Mouse (Mus musculus) mature B cell (primary cell): Measurements from ENCODE around the gene Kcnk5.

Source experiments
- in situ Hi-C: fragments of 300-500 bp; cut with MboI; formaldehyde crosslinking; loops from 2 replicates; pipeline ENCODE4 v1.14.3; 2019

Kcnk5 gene

GRCm38 (mm10) chr14:20168054-20168453, 13.6 kb downstream of the Kcnk5 start:
- in situ Hi-C loops, result no loop called here

- in situ Hi-C loops, result no loop called here
Observed at GRCm38 (mm10) chr14:20165413-20165812, 16.2 kb downstream of the Kcnk5 start.

DNA sequence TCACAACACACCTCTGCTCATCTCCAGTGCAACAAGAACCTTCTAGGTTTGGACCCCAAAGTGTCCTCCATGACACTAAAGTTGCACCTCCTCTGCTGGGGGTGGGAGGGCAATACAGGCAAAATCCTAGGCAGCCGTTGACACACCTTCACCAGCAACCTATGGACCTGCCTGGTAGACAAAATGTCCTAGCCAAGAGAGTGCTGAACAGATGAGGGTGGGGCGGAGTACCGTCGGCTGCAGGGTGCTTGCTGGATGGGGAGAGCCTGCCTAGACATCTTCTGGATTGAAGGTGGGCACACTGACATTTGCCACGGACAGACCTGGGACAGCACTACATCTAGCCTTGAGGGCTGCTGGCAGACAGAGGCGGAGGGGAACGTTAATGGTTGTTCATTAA, 17.2 kb downstream of the Kcnk5 start:
- in situ Hi-C loops, result no loop called here

DNA sequence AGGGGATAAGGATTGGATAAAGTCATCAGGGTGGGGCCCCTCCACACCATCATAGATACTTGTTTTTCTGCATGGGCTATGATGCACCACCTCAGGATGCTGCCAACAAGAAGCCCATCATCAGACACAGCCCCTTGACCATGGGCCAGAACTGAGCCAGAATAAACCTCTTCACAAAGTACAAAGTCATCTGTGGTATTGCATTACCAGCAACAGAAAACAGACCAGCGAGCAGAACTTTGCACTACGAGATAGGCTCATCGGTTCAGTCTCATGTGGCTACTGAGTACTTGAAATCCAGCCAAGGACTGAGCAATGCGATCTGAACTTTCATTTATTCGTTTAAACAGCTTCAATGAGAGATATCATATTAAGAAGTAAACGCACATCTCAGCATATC, 18.9 kb downstream of the Kcnk5 start:
- in situ Hi-C loops, result no loop called here

DNA sequence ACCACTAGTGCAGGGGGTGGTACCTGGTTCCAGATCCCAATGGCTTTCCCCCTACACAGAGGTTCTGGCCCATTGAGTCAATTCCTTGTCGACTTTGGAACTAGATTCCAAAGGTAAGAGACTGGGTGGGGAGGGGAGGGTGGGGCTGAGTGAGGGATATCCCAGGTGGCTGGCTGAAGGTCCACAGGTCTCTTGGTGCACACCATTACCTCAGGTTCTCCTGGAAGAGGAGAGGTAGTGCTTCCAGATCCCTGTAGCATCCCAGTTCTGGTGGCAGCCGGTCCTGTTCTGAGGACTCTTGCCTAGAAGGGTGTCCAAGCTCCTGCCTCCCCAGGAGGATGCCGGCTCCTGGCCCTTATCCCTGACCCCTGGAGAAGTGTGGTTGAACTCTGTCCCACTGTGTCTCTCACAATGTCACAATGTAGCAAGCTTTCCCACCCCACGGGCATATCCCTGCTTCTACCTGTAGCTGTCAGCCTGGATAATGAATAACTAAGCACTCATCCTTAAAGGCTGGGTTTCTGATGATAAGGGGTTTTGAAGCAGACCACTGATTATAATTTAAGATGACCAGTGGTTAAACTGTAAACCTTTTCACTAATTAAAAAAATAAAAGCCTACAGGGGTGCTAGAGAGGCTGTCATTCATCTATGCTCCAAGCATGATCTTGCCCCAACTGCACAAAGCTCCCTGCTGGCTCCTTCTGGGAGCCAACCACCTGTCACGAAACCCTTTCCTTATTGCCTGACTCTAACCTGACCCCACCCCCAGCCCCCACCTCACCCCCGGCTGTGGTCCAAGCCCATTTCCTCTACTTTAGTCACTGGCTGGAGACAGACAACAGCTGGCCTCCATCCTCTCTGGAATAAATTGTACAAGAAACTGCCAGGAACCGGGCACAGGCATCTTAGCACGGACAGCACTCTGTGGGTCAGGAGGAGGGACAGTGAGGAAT, 22.6 kb downstream of the Kcnk5 start:
- in situ Hi-C loops, result no loop called here

DNA sequence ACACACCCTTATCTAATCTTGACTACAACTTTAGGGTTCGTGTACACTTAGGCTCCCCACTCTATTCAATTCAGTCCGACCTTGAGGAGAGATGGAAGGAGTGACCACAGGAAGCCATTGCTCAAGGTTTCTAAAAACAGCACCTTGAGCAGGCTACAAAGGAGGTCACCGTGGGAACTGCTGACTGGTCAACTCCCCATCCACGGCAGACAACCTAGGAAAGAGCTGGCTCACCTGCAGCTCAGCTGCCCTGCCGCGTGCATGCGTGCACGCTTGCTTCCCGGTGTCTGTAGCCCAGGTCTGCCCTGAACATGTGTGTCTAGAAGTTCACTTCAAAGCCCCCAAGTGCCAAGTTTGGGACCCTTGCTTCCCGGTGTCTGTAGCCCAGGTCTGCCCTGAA, 24.0 kb downstream of the Kcnk5 start:
- in situ Hi-C loops, result no loop called here

GRCm38 (mm10) chr14:20155718-20156117, 25.9 kb downstream of the Kcnk5 start:
- in situ Hi-C loops, result no loop called here

DNA sequence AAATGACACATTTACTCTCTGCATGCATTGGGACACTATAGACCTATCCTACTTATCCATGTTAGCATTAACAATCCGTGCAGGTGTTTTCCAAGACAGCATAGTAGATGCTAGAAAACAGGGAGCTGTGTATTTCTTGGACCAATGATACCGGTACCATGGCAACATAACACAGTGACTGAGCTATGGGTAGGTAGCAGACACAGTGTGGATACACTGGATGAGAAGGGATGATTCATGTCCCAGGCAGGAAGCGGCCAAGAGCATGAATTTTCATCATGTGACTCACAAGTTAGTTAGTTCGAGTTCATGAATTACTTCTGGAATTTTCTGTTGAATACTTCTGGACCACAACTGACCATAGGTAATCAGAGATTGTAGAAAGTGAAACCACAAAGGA, 26.7 kb downstream of the Kcnk5 start:
- in situ Hi-C loops, result no loop called here

GRCm38 (mm10) chr14:20154245-20154644, 27.4 kb downstream of the Kcnk5 start:
- in situ Hi-C loops, result no loop called here

- in situ Hi-C loops, result no loop called here
Observed at GRCm38 (mm10) chr14:20149127-20150080, 32.2 kb downstream of the Kcnk5 start.

- in situ Hi-C loops, result no loop called here
Observed at GRCm38 (mm10) chr14:20148514-20148913, 33.1 kb downstream of the Kcnk5 start.

GRCm38 (mm10) chr14:20147854-20148253, 33.8 kb downstream of the Kcnk5 start:
- in situ Hi-C loops, result no loop called here

DNA sequence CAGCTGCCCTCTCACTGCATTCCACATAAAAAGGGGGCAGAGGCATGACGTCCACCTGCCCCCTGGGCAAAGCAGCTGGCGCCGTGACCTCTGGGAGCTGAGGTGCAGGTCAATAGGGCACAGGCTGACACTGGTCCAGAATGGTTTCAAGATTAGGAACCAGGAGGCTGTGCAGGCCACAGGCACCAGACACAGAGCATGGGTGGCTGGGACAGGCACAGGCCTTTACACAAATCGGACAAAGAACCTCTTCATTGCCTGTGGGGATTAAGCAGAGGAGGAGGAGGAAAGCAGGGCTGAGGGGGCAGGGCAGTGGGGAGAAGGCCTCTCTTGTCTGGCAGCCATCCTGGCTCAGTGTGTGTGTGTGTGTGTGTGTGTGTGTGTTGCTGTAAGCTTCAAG, 37.5 kb downstream of the Kcnk5 start:
- in situ Hi-C loops, result no loop called here

DNA sequence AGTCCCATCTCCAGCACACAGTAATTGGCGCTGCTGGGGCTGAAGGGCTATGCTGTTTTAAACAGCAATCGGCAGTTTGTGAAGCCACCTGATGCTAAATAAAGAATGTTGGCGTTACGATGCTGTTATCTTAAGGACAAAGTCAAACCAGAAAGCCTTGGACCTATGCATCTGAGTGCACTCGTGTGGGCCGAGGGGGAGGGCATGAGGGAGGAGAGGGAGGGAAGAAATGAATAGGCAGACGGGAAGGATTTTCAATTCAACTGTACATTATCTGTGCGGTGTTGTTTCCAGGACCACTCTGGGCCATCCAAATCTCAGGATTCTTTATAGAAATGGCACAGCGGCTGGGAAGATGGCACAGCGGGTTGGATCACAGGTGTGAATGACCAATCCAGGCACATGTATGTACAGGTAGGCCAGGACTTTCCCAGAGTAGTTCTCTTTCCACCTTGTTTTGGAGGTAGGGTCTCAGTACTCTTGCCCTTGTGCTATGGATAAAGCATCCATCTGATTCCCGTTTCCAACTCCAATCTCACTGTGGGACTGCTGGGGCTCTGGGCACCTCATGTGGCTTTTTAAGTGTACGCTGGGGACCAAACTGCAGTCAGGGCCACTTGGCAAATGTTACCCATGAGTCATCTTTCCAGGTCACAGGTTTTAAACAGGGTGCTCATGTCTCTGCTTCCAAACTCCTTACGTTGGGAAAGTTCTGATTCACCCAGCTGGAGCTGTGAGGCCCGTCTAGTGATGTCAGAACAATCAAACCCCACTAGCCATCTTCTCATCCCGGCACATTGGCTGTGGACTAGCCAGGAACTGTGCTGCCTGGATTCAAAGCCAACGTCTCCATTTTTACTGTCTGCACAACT, 42.9 kb downstream of the Kcnk5 start, which contains the start of gene Saysd1:
Gene Saysd1 (minus strand): TSS at position 51 of the 872 bp plus-strand sequence.
- in situ Hi-C loops, result no loop called here

DNA sequence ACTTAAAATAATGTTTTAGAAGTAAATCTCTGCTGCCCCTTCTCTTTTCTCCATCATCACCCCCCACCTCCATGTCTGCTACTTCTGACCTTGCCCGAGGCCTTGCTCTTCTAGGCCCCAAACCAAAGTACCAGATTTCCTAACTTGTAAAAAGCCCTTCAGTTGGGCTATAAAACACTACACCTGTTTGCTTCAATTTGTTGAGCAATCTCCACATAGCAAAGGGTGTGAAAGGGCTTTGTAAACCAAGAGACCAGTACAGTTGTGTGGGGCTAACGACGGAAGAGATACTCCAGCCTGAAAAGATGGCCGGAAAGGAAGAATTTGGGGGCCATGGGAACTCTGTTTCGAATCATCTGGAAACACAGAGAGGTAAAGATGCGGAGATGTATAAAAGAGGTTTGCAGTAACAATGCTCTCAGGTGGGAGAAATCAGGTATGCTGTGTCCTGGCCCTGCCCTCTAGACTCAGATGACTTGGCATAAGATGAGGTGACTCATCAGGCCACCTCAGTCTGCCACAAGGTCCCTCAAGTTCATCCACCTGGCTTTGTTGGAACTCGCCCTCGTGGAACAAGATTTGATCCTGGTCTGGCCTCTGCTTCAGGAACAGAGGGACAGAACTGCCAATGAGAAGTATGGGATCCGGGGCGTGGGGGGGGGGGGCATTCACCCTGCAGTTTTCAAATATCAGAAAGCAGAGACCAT, 46.5 kb downstream of the Kcnk5 start:
- in situ Hi-C loops, result no loop called here

DNA sequence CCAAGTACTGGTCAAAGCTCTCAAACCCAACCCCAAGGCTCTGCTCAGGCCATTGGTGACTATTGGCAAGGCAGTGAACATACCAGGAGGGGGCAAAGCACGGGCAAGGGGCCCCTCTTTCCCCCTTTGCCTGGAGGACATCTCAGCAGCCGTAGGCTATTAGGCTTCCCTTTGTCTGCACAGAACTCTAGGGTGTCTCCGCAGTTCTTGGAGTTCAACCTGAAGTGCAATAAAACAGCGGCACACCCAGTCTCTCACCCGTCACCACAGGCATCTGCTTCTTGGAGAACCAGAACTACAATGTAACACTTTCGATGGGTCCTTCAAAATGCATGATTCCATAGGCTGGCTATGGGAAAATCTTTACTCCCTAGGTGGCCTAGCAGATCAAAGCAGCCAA, 53.4 kb downstream of the Kcnk5 start:
- in situ Hi-C loops, result no loop called here

GRCm38 (mm10) chr14:20127406-20128087, 54.1 kb downstream of the Kcnk5 start:
- in situ Hi-C loops, result no loop called here

- in situ Hi-C loops, result no loop called here
Observed at GRCm38 (mm10) chr14:20120868-20121267, 60.7 kb downstream of the Kcnk5 start.

GRCm38 (mm10) chr14:20120012-20120411, 61.6 kb downstream of the Kcnk5 start:
- in situ Hi-C loops, result no loop called here

DNA sequence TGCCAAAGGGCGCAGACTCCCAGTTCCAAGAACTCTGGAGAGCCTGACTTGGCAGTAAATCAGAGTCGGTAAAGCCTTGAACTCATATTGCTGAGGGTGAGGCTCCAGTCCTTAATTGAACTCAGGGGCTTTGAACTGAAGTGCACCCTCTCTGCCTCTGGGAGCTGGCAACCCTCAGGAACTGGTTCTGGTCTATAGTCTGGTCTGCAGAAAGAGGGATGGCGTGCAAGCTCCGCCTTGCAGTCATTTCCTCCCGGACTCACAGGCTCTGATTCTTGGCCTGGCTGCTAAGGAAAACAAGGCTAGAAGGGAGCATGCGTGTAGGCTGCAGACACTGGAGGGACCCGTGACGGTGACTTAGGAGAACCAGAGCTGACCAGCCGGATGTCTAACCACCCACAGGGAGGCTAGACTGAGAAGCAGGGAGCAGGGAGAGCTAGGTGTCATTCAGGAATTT, 65.4 kb downstream of the Kcnk5 start:
- in situ Hi-C loops, result no loop called here
